Mouse (Mus musculus): ENCODE measurements around the gene Dnaja2. TPM values are rescaled to one million over a fixed set of nuclear protein-coding genes. Genes with fewer than 3 reads are reported as not detected.
A peak's percentile ranks its signal among the peaks of the same experiment; 100 is the strongest.

The Dnaja2 gene
- polyA plus RNA-seq (2015; fragmentation: Nextera tagmentation; extraction: Ambion mirVana): 163 and 173 TPM in 2 replicates

DNA sequence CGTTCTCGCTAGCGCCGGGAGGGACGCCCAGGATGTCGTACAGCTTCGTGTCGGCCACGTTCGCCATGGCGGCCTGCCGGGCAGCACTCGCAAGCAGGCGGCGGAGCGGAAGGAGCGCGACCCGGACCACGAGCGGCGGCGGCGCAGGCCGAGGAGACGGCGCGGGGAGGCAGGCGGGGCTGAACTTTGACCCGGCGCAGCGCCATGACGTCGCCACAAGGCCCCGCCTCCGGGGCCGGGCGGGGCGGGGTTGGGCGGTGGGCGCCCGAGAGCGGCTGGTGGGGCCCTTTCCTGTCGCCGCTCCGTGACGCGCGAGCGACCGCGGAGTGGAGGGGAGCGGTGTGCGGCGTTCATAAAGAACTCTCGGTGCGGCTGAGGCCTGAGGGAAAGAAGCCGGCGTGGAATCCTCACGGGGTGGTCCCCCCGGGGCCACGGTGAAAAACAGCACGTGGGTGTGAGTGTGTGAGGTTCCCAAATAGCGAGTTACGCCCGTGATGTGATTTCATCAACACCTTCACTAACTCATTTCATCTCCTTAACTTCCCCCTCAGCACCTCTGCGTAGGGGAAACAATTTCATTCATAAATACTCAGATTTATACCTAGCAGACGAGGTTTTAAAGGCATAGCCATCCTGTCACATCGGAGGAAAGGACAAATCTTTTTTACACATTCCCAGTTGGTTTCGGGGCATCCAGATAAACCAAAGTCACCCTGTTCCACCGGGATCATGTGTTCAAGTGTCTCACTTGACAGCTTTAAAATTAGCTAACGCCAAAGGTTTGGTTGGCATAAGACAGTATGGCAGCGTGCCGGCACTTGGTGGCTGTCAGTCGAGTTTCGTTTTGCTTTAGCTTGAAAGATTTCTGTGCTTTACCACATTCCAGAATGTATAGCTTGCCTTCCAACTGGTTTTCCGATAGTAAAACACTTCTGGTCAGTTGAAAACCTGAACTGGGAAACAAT is at the start of gene Dnaja2:
Gene Dnaja2 (minus strand): TSS at position 164 of the 965 bp plus-strand sequence.
- H3K36me3 ChIP-seq: peaks cover 20% of the 10 kb centered on the region
- H3K4me3 ChIP-seq: peak within 1 kb of the TSS; percentile 93
- H3K4me2 ChIP-seq: peak within 1 kb of the TSS; percentile 85
- H3K27me3 ChIP-seq: no peaks in the 10 kb centered on the region
- under 1% methylated on average over 74 of the region's 77 CpGs for WGBS
- ATAC-seq (ENCODE audit: insufficient number of reproducible peaks, insufficient read depth, low FRiP score, low TSS enrichment, low read depth): peak; percentile 96
- peak within 1 kb of the TSS; percentile 96 for H3K9ac ChIP-seq
- H3K9me3 ChIP-seq: no peaks in the 10 kb centered on the region
- H3K27ac ChIP-seq: peak within 1 kb of the TSS; percentile 92
- H3K4me1 ChIP-seq: peaks cover 7% of the 10 kb centered on the region

GRCm38 (mm10) chr8:85604201-85604600 is 49.1 kb upstream of the Dnaja2 start:
- Histone ChIP-seq H3K4me1 (no peaks in the 10 kb centered on the region), H3K9me3 (no peaks in the 10 kb centered on the region), H3K36me3 (no peaks in the 10 kb centered on the region), H3K9ac (no peak overlapping the region), H3K27ac (no peak overlapping the region), H3K4me3 (no peak overlapping the region), H3K4me2 (no peak overlapping the region), H3K27me3 (no peaks in the 10 kb centered on the region)
- ATAC-seq (ENCODE audit: insufficient number of reproducible peaks, insufficient read depth, low FRiP score, low TSS enrichment, low read depth): no peak
- WGBS: 73% methylated on average over 4 of the region's 4 CpGs

DNA sequence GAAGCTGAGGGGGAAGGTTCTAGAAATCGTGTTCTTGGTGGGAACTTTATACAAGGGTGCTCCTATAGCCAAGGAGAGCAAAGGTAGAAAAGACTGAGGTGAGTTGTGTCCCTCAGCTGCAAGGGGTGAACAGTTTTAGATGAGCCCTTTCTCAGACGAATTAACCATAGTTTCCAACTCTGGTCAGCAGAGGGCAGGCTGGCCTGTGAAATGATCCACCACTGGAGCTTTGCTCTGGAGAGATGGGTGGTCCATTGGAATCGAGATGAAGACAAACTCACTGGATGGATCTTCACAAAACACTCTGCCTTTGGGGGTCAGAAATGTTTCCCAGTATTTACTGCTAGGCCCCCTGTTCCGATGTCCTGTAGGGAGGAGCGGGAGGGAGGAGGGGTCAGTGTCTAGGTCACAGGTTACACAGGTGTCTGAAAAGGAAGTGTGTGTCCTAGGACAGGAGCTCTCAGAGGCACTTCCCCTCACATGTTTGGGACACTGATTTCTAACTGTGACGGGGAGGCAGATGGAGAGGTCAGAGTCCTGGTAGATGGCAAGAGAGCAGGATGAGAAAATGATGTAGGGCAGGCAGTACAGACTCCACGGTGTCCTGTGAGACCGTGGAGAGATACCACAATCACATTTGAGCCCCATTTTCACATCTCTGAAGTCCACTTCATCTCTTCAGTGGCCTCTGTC is 48.2 kb upstream of the Dnaja2 start:
- H3K9me3 ChIP-seq: no peaks in the 10 kb centered on the region
- no peaks in the 10 kb centered on the region for H3K4me1 ChIP-seq
- no peak for ATAC-seq (ENCODE audit: insufficient number of reproducible peaks, insufficient read depth, low FRiP score, low TSS enrichment, low read depth)
- H3K27ac ChIP-seq: no peak overlapping the region
- no peaks in the 10 kb centered on the region for H3K36me3 ChIP-seq
- no peaks in the 10 kb centered on the region for H3K27me3 ChIP-seq
- H3K4me2 ChIP-seq: no peak overlapping the region
- no peak overlapping the region for H3K4me3 ChIP-seq
- no peak overlapping the region for H3K9ac ChIP-seq
- WGBS: 40% methylated on average over 8 of the region's 8 CpGs

DNA sequence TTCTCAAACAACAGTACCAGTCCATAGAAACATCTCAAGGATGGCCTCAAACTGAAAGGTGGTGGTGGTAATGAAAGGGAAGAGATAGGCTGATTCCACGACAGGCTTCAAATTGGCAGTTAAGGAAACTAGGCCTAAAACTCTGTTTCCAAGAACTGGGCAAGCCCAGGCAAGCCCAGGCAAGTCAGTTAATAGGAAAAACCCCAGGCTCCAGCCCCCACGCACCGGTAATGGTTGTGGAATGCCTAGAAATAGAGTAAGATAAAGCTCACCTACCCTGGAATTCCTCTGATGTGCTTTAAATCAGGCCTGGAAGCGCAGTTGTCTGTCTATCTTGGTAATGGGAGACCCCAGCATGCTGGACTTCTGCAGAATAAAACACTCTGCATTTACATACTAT is 47.6 kb upstream of the Dnaja2 start:
- no peak for ATAC-seq (ENCODE audit: insufficient number of reproducible peaks, insufficient read depth, low FRiP score, low TSS enrichment, low read depth)
- no peak overlapping the region for H3K4me3 ChIP-seq
- H3K27me3 ChIP-seq: no peaks in the 10 kb centered on the region
- no peaks in the 10 kb centered on the region for H3K4me1 ChIP-seq
- H3K9me3 ChIP-seq: no peaks in the 10 kb centered on the region
- H3K36me3 ChIP-seq: no peaks in the 10 kb centered on the region
- no peak overlapping the region for H3K27ac ChIP-seq
- H3K9ac ChIP-seq: no peak overlapping the region
- H3K4me2 ChIP-seq: no peak overlapping the region
- WGBS: 75% methylated on average over 4 of the region's 4 CpGs

- Histone ChIP-seq H3K27me3 (no peaks in the 10 kb centered on the region), H3K27ac (no peak overlapping the region), H3K4me1 (no peaks in the 10 kb centered on the region), H3K9me3 (no peaks in the 10 kb centered on the region), H3K4me3 (no peak overlapping the region), H3K4me2 (no peak overlapping the region), H3K36me3 (no peaks in the 10 kb centered on the region), H3K9ac (no peak overlapping the region)
- ATAC-seq (ENCODE audit: insufficient number of reproducible peaks, insufficient read depth, low FRiP score, low TSS enrichment, low read depth): no peak
- WGBS: 81% methylated on average over 8 of the region's 8 CpGs
These were observed 46.6 kb upstream of the Dnaja2 start for GRCm38 (mm10) chr8:85601741-85602140.

DNA sequence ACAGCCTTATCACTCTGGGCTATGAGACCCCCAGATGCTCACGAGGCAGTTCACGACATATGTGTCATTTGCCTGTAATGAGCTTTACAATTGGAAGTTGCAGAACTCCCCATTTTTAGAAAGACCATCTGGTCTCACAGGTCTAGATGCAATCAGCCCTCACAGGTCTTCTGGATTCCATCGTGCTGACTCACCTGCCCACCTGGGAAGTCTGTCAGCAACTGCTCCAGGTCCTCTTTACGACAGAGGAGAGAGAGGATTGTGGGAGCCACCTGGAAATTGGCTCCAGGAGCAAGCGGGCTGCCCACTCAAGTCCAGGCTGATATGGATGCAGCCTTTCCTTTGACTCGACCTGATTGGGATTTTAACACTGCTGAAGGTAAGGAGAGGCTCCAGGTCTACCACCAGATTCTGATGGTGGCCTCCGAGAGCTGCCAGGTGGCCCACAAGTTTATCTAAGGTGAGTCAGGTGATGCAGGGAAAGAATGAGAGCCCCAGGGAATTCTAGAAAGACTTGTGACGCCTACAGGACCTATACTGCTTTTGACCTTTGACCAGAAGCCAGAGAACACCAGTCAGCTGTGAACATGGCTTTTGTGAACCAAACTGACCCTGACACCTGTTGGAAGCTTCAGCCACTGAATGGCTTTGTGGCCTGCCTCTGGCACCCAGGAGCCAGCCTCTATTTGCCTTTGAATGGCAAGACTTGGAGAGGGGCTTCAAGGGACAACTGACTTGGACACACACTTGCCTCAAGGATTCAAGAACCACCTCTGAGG is 42.5 kb upstream of the Dnaja2 start:
- peaks cover 4% of the 10 kb centered on the region for H3K4me1 ChIP-seq
- H3K4me2 ChIP-seq: no peak overlapping the region
- WGBS: 64% methylated on average over 8 of the region's 8 CpGs
- H3K27ac ChIP-seq: no peak overlapping the region
- H3K36me3 ChIP-seq: no peaks in the 10 kb centered on the region
- H3K9ac ChIP-seq: no peak overlapping the region
- no peak overlapping the region for H3K4me3 ChIP-seq
- no peaks in the 10 kb centered on the region for H3K9me3 ChIP-seq
- no peak for ATAC-seq (ENCODE audit: insufficient number of reproducible peaks, insufficient read depth, low FRiP score, low TSS enrichment, low read depth)
- H3K27me3 ChIP-seq: no peaks in the 10 kb centered on the region

DNA sequence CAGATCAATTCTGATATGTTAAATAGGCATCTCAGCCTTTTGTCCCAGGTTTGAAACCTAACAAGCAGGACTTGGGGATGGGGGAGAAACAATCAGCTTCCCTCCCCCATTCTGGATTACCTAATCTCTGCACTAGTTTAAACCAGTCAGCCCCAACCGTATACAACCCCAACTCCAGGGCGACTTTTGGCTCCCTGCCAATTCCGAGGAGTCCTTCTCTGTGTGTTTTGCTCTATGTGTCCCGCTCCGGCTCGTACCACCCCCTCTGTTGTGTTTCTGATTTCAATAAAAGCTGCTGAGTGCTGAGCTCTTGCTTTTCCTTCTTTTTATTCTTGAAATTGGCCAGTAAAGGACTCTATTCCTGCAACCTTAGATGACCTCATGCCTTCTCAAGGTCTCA is 40.2 kb upstream of the Dnaja2 start:
- no peak overlapping the region for H3K4me2 ChIP-seq
- no peaks in the 10 kb centered on the region for H3K36me3 ChIP-seq
- H3K4me1 ChIP-seq: peaks cover 4% of the 10 kb centered on the region
- H3K4me3 ChIP-seq: no peak overlapping the region
- H3K9me3 ChIP-seq: no peaks in the 10 kb centered on the region
- H3K27me3 ChIP-seq: no peaks in the 10 kb centered on the region
- no peak for ATAC-seq (ENCODE audit: insufficient number of reproducible peaks, insufficient read depth, low FRiP score, low TSS enrichment, low read depth)
- H3K27ac ChIP-seq: no peak overlapping the region
- 30% methylated on average over 6 of the region's 6 CpGs for WGBS
- H3K9ac ChIP-seq: no peak overlapping the region

DNA sequence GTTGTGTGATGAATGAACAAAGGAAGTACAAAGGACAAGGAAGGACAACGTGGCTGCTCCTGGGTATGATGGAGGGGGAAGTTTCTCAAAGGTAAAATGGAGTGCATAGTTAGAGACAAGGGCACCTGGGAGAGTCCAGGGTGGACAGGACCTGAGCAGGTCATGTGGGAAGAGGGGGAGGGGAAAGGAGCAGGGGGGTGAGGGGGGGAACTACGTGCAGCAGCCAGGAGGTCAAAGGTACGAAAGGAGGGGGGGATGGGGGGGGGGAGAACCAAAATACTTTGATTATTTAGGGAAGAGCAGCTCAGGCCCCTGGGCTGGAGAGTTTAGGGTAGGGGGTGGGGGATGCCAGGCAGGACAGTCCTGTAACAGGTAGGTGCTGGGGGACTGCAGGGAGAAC is 39.8 kb upstream of the Dnaja2 start:
- H3K4me3 ChIP-seq: no peak overlapping the region
- ATAC-seq (ENCODE audit: insufficient number of reproducible peaks, insufficient read depth, low FRiP score, low TSS enrichment, low read depth): no peak
- 38% methylated on average over 3 of the region's 3 CpGs for WGBS
- H3K9ac ChIP-seq: no peak overlapping the region
- no peak overlapping the region for H3K27ac ChIP-seq
- no peaks in the 10 kb centered on the region for H3K27me3 ChIP-seq
- no peaks in the 10 kb centered on the region for H3K9me3 ChIP-seq
- no peaks in the 10 kb centered on the region for H3K36me3 ChIP-seq
- H3K4me2 ChIP-seq: no peak overlapping the region
- peaks cover 4% of the 10 kb centered on the region for H3K4me1 ChIP-seq

- 92% methylated on average over 3 of the region's 3 CpGs for WGBS
- no peak overlapping the region for H3K27ac ChIP-seq
- no peak overlapping the region for H3K9ac ChIP-seq
- H3K9me3 ChIP-seq: no peaks in the 10 kb centered on the region
- H3K4me2 ChIP-seq: no peak overlapping the region
- H3K4me1 ChIP-seq: peaks cover 4% of the 10 kb centered on the region
- H3K4me3 ChIP-seq: no peak overlapping the region
- no peaks in the 10 kb centered on the region for H3K36me3 ChIP-seq
- ATAC-seq (ENCODE audit: insufficient number of reproducible peaks, insufficient read depth, low FRiP score, low TSS enrichment, low read depth): no peak
- no peaks in the 10 kb centered on the region for H3K27me3 ChIP-seq
These were observed 38.2 kb upstream of the Dnaja2 start for GRCm38 (mm10) chr8:85593324-85593723.

GRCm38 (mm10) chr8:85591532-85591931 is 36.4 kb upstream of the Dnaja2 start:
- no peak overlapping the region for H3K27ac ChIP-seq
- H3K27me3 ChIP-seq: no peaks in the 10 kb centered on the region
- H3K9ac ChIP-seq: no peak overlapping the region
- no peak overlapping the region for H3K4me3 ChIP-seq
- H3K4me2 ChIP-seq: no peak overlapping the region
- ATAC-seq (ENCODE audit: insufficient number of reproducible peaks, insufficient read depth, low FRiP score, low TSS enrichment, low read depth): no peak
- WGBS: 85% methylated on average over 1 of the region's 1 CpGs
- H3K9me3 ChIP-seq: no peaks in the 10 kb centered on the region
- no peaks in the 10 kb centered on the region for H3K36me3 ChIP-seq
- H3K4me1 ChIP-seq: peaks cover 4% of the 10 kb centered on the region

GRCm38 (mm10) chr8:85590258-85590657 is 35.1 kb upstream of the Dnaja2 start:
- no peak overlapping the region for H3K4me2 ChIP-seq
- H3K27me3 ChIP-seq: no peaks in the 10 kb centered on the region

More at GRCm38 (mm10) chr8:85590258-85590657, 35.1 kb upstream of the Dnaja2 start:
- Histone ChIP-seq H3K4me3 (no peak overlapping the region), H3K9me3 (no peaks in the 10 kb centered on the region), H3K9ac (no peak overlapping the region), H3K27ac (no peak overlapping the region), H3K36me3 (no peaks in the 10 kb centered on the region), H3K4me1 (no peaks in the 10 kb centered on the region)
- WGBS: 67% methylated on average over 1 of the region's 1 CpGs
- no peak for ATAC-seq (ENCODE audit: insufficient number of reproducible peaks, insufficient read depth, low FRiP score, low TSS enrichment, low read depth)
